ENCODE assay signal across 8 mouse cellular contexts in genomic region chr4:98922643-98923567, GRCm38 (mm10). TPM values are rescaled to one million over a fixed set of nuclear protein-coding genes. Genes with fewer than 3 reads are reported as not detected.
A peak's percentile ranks its signal among the peaks of the same experiment; 100 is the strongest.
DNase-seq lines count a peak whose midpoint lies in the region; ATAC-seq lines count a peak whose summit lies in the region.

No protein-coding gene starts in this region.

- DNase-seq in WW6 (ENCODE audit: low read depth, low spot score) = peak; percentile 93
- peak; percentile 83 to 94 for DNase-seq in cerebellum, postnatal 4 days (ENCODE audit: low spot score in 2 of 2)
- DNase-seq in gastrocnemius, adult 18-20 months (ENCODE audit: low spot score) = peak; percentile 97
- DNase-seq in left cerebral cortex, adult 18-20 months (ENCODE audit: low spot score in 2 of 2) = peak; percentile 93 to 98
- DNase-seq in right cerebral cortex, adult 18-20 months = peak; percentile 99
- DNase-seq in urinary bladder, postnatal 10 days (ENCODE audit: low spot score) = peak; percentile 83

- under 1% methylated on average over 53 of the region's 53 CpGs for WGBS in hindbrain, embryonic 16.5 days
- under 1% methylated on average over 45 of the region's 53 CpGs for WGBS in macrophage (ENCODE audit: missing documents)

- peak; percentile 96 for ATAC-seq in hindbrain, embryonic 16.5 days

- 0 out of 2 replicates have a peak, but pooled peaks cover 3% of the 10 kb centered on the region for H3K9me3 ChIP-seq in hindbrain, embryonic 16.5 days (ENCODE audit: control insufficient read depth, low read length)

- peaks cover 37% of the 10 kb centered on the region for H3K79me2 ChIP-seq in macrophage (ENCODE audit: inconsistent target)

- peaks cover 18% of the 10 kb centered on the region for H3K4me1 ChIP-seq in hindbrain, embryonic 16.5 days (ENCODE audit: control insufficient read depth, insufficient read depth, low read depth, low read length)

- H3K27ac ChIP-seq in hindbrain, embryonic 16.5 days (ENCODE audit: low read depth, low read length) = peak overlapping the region; percentile 100
- peak overlapping the region; percentile 86 for H3K27ac ChIP-seq in macrophage

- no peaks in the 10 kb centered on the region for H3K36me3 ChIP-seq in hindbrain, embryonic 16.5 days (ENCODE audit: control insufficient read depth, insufficient read depth, low read length)
- no peaks in the 10 kb centered on the region for H3K36me3 ChIP-seq in macrophage (ENCODE audit: inconsistent target)

- H3K27me3 ChIP-seq in hindbrain, embryonic 16.5 days (replicated peaks; ENCODE audit: control insufficient read depth, insufficient read depth, low read length) = no peaks in the 10 kb centered on the region

- peak overlapping the region; percentile 85 for H3K9ac ChIP-seq in hindbrain, embryonic 16.5 days (ENCODE audit: low read depth, low read length)

- peak overlapping the region; percentile 70 for H3K4me3 ChIP-seq in hindbrain, embryonic 16.5 days (ENCODE audit: low read length)
- peak overlapping the region; percentile 87 for H3K4me3 ChIP-seq in macrophage (ENCODE audit: inconsistent target)

- peak overlapping the region; percentile 85 for H3K4me2 ChIP-seq in hindbrain, embryonic 16.5 days (ENCODE audit: low read length)

RNA-seq across cellular contexts. Expression of gene Usp1, which starts 0.7 kb away (rescaled TPM):
- total RNA-seq in gastrocnemius, adult 18-20 months (2021) = 10 to 100 TPM; 11.2 to 12.5 TPM
- 23.0 and 23.6 TPM in 2 replicates for polyA plus RNA-seq in hindbrain, embryonic 16.5 days (2015; fragmentation: Nextera tagmentation; extraction: Ambion mirVana)
- total RNA-seq in left cerebral cortex, adult 18-20 months (2021) = 10 to 100 TPM; 24.1 to 26.1 TPM
- total RNA-seq in macrophage (2018; cell fraction: chromatin; rRNA removed) = 10 to 100 TPM in 10 of 26 experiments, 1 to 10 TPM in 16; 1.8 to 24.0 (median 8.8) TPM
- 10 to 100 TPM; 10.6 to 29.0 (median 21.1) TPM for total RNA-seq in macrophage (2018; cell fraction: cytosol; rRNA removed)
- total RNA-seq in macrophage (2018; cell fraction: nucleus; rRNA removed) = 10 to 100 TPM in 20 of 26 experiments, 1 to 10 TPM in 6; 4.6 to 40.4 (median 15.8) TPM
- polyA plus RNA-seq in macrophage (2018) = 15.0 to 35.3 TPM (median 29.0 TPM) in 3 replicates

Comparison
In these comparisons a context has a peak if more than half of its experiments do, and no peak if none do; other contexts are left out.
1. Peak in every context shown above with its lines: DNase-seq, ATAC-seq, H3K4me3 ChIP-seq and H3K27ac ChIP-seq.